Mouse (Mus musculus) testis, postnatal 10 days (tissue): Measurements from ENCODE around the gene Pds5b.
"Not testable (repeated sequence)": the region's sequence is repeated elsewhere in the genome, so short reads cannot be mapped to it uniquely, and the experiment has no call there.

Experiments
- DNase-seq: peaks from one replicate; pipeline ENCODE4 v3.0.0; 2021; ENCODE audit warnings: low spot score

Gene Pds5b

GRCm38 (mm10) chr5:150706651-150707050 lies 33.1 kb downstream of the Pds5b start:
- DNase-seq = not testable (repeated sequence)

- DNase-seq = not testable (repeated sequence)
Measured at GRCm38 (mm10) chr5:150707181-150707580, 33.6 kb downstream of the Pds5b start.

GRCm38 (mm10) chr5:150711503-150711902 lies 38.0 kb downstream of the Pds5b start:
- DNase-seq = no peak

- DNase-seq = no peak
Measured at GRCm38 (mm10) chr5:150713431-150713830, 39.9 kb downstream of the Pds5b start.

- DNase-seq = no peak
Measured at GRCm38 (mm10) chr5:150717775-150718174, 44.2 kb downstream of the Pds5b start.

- DNase-seq = no peak
Measured at GRCm38 (mm10) chr5:150724641-150725040, 51.1 kb downstream of the Pds5b start.

GRCm38 (mm10) chr5:150737028-150737427 lies 63.5 kb downstream of the Pds5b start:
- not testable (repeated sequence) for DNase-seq

GRCm38 (mm10) chr5:150739311-150739710 lies 65.8 kb downstream of the Pds5b start:
- no peak for DNase-seq

- DNase-seq = no peak
Measured at GRCm38 (mm10) chr5:150740597-150740996, 67.1 kb downstream of the Pds5b start.

GRCm38 (mm10) chr5:150756623-150757022 lies 83.1 kb downstream of the Pds5b start:
- DNase-seq = no peak

- no peak for DNase-seq
Measured at GRCm38 (mm10) chr5:150772403-150772802, 98.9 kb downstream of the Pds5b start.

- no peak for DNase-seq
Measured at GRCm38 (mm10) chr5:150773083-150773482, 99.5 kb downstream of the Pds5b start.

GRCm38 (mm10) chr5:150788261-150788660 lies 114.7 kb downstream of the Pds5b start:
- no peak for DNase-seq

GRCm38 (mm10) chr5:150789039-150789438 lies 115.5 kb downstream of the Pds5b start:
- no peak for DNase-seq

GRCm38 (mm10) chr5:150794181-150794580 lies 120.6 kb downstream of the Pds5b start:
- no peak for DNase-seq

GRCm38 (mm10) chr5:150800056-150800455 lies 126.5 kb downstream of the Pds5b start:
- no peak for DNase-seq

GRCm38 (mm10) chr5:150814111-150814990 lies 140.8 kb downstream of the Pds5b start:
- DNase-seq = no peak

- DNase-seq = no peak
Measured at GRCm38 (mm10) chr5:150815400-150815799, 141.9 kb downstream of the Pds5b start.

- no peak for DNase-seq
Measured at GRCm38 (mm10) chr5:150816775-150817174, 143.2 kb downstream of the Pds5b start.

- no peak for DNase-seq
Measured at GRCm38 (mm10) chr5:150818041-150818440, 144.5 kb downstream of the Pds5b start.

- no peak for DNase-seq
Measured at GRCm38 (mm10) chr5:150818886-150819285, 145.3 kb downstream of the Pds5b start.

- no peak for DNase-seq
Measured at GRCm38 (mm10) chr5:150819520-150819919, 146.0 kb downstream of the Pds5b start.

- no peak for DNase-seq
Measured at GRCm38 (mm10) chr5:150821152-150821551, 147.6 kb downstream of the Pds5b start.

- DNase-seq = no peak
Measured at GRCm38 (mm10) chr5:150822781-150823180, 149.2 kb downstream of the Pds5b start.
